Mouse (Mus musculus): ENCODE measurements at regions not wholly inside any gene's neighbourhood (a gene's known extent, or its start where the extent isn't known, plus 50 kb on each side); places are given as distances from the start of the nearest gene placed in this dataset.

GRCm38 (mm10) chr1:177569572-177569971 is 127.4 kb downstream of the Zbtb18 start:
- no peak for DNase-seq

- no peak for DNase-seq
These were observed 131.0 kb downstream of the Zbtb18 start for GRCm38 (mm10) chr1:177573017-177573725.

- DNase-seq = no peak
These were observed 131.6 kb downstream of the Zbtb18 start for GRCm38 (mm10) chr1:177573781-177574180.

GRCm38 (mm10) chr1:177574312-177574711 is 132.2 kb downstream of the Zbtb18 start:
- no peak for DNase-seq

- no peak for DNase-seq
These were observed 142.2 kb downstream of the Zbtb18 start for GRCm38 (mm10) chr1:177584302-177584886.

GRCm38 (mm10) chr1:177585320-177585719 is 143.2 kb downstream of the Zbtb18 start:
- no peak for DNase-seq

- no peak for DNase-seq
These were observed 140.6 kb upstream of the 1700016C15Rik start for GRCm38 (mm10) chr1:177589034-177589433.

- DNase-seq = no peak
These were observed 140.0 kb upstream of the 1700016C15Rik start for GRCm38 (mm10) chr1:177589656-177590055.

GRCm38 (mm10) chr1:177591742-177592141 is 137.9 kb upstream of the 1700016C15Rik start:
- DNase-seq = no peak

GRCm38 (mm10) chr1:177592337-177592736 is 137.3 kb upstream of the 1700016C15Rik start:
- no peak for DNase-seq

- DNase-seq = no peak
These were observed 135.3 kb upstream of the 1700016C15Rik start for GRCm38 (mm10) chr1:177594341-177594740.

GRCm38 (mm10) chr1:177595326-177595914 is 134.2 kb upstream of the 1700016C15Rik start:
- no peak for DNase-seq

- DNase-seq = no peak
These were observed 132.6 kb upstream of the 1700016C15Rik start for GRCm38 (mm10) chr1:177597036-177597435.

GRCm38 (mm10) chr1:177605353-177605969 is 124.2 kb upstream of the 1700016C15Rik start:
- DNase-seq = no peak

GRCm38 (mm10) chr1:177607565-177607964 is 122.0 kb upstream of the 1700016C15Rik start:
- DNase-seq = no peak

- no peak for DNase-seq
These were observed 121.0 kb upstream of the 1700016C15Rik start for GRCm38 (mm10) chr1:177608551-177609020.

GRCm38 (mm10) chr1:177609226-177609625 is 120.4 kb upstream of the 1700016C15Rik start:
- no peak for DNase-seq

- DNase-seq = no peak
These were observed 119.9 kb upstream of the 1700016C15Rik start for GRCm38 (mm10) chr1:177609683-177610082.

GRCm38 (mm10) chr1:177610156-177610555 is 119.5 kb upstream of the 1700016C15Rik start:
- DNase-seq = no peak

GRCm38 (mm10) chr1:177612546-177612945 is 117.1 kb upstream of the 1700016C15Rik start:
- no peak for DNase-seq

- no peak for DNase-seq
These were observed 114.0 kb upstream of the 1700016C15Rik start for GRCm38 (mm10) chr1:177615609-177616008.

GRCm38 (mm10) chr1:177616335-177617239 is 113.0 kb upstream of the 1700016C15Rik start:
- no peak for DNase-seq

All from lung, postnatal 4 days (tissue).